Mouse (Mus musculus): ENCODE measurements at regions not wholly inside any gene's neighbourhood (a gene's known extent, or its start where the extent isn't known, plus 50 kb on each side); places are given as distances from the start of the nearest gene placed in this dataset.
"Not testable (repeated sequence)": the region's sequence is repeated elsewhere in the genome, so short reads cannot be mapped to it uniquely, and the experiment has no call there.

GRCm38 (mm10) chr4:69677315-69677714, 723.1 kb upstream of the Brinp1 start:
- DNase-seq (ENCODE audit: low spot score), result no peak

GRCm38 (mm10) chr4:69673456-69673855, 719.3 kb upstream of the Brinp1 start:
- DNase-seq (ENCODE audit: low spot score), result no peak

DNA sequence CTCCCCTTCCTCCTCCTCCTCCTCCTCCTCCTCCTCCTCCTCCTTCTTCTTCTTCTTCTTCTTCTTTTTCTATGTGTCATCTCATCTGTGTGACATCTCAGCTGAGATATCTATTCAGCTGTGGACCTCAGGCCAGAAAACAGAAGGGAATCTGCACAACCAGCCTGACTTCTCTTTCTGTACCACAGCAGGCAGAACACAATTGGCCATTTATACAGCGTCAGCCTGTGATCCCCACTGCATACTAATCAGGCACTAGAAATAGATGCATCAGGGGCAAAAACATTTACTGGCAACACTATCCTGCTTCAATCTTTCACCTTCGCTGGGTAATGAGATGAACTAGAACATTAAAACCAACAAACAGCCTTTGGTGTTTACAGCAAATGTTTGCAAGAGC, 674.7 kb upstream of the Brinp1 start:
- DNase-seq (ENCODE audit: low spot score), result no peak

DNA sequence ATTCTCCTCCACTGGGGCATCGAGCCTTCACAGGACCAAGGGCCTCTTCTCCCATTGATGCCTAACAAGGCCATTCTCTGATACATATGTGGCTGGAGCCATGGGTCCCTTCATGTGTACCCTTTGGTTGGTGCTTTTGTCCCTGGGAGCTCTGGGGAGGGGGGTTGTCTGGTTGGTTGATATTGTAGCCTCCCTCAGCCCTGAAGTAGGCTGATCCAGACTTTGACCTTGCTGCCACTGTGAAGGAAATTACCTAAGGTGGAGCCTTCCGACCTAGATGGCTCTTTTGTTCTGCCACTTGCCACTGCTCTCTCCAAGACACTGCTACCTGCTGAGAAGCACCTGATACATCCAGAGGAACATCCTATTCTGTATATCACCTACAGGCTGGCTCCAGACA, 672.2 kb upstream of the Brinp1 start:
- DNase-seq (ENCODE audit: low spot score), result not testable (repeated sequence)

GRCm38 (mm10) chr4:69625831-69626230, 671.6 kb upstream of the Brinp1 start:
- no peak for DNase-seq (ENCODE audit: low spot score)

GRCm38 (mm10) chr4:69621058-69621609, 666.9 kb upstream of the Brinp1 start:
- DNase-seq (ENCODE audit: low spot score), result no peak

GRCm38 (mm10) chr4:69618161-69618730, 664.0 kb upstream of the Brinp1 start:
- no peak for DNase-seq (ENCODE audit: low spot score)

DNA sequence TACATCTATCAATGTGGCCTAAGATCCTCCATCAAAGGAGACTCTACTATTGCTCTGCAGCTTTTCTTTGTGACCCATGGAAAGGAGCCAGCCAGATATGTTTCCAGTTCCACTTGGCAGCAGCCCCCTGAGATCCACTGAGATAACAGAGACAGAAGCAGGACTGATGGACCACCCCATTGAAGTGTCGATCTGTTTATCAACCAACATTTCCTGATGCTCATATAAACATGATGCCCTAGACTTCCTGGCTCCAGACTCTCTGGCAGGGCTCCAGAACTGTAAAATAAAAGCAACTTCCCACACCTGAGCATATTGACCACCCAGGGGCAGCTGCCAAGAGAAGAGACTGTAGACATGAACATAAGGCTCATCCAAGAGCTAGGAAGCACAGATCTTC, 660.7 kb upstream of the Brinp1 start:
- peak; percentile 47 for DNase-seq (ENCODE audit: low spot score)

- DNase-seq (ENCODE audit: low spot score), result no peak
Observed at GRCm38 (mm10) chr4:69611681-69612300, 657.6 kb upstream of the Brinp1 start.

DNA sequence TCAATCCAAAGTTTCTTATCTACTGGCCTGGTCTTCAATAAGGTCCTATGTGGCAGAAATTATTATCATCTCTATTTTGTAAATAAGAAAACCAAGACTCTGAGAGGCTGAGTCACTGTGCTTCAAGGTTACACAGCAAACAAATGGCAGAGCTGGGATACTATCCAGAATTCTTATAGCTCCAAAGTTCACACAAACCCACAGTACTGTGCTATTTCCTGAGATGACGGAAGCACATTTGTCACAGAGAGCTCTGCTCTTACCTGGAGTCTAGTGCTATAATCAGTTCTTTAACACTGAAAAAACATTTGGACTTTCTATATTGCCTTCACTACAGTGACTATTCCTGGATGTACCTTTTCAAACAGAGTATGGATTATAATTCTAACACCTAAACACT, 654.7 kb upstream of the Brinp1 start:
- no peak for DNase-seq (ENCODE audit: low spot score)

- DNase-seq (ENCODE audit: low spot score), result no peak
Observed at GRCm38 (mm10) chr4:69596992-69597541, 642.9 kb upstream of the Brinp1 start.

GRCm38 (mm10) chr4:69594022-69594421, 639.8 kb upstream of the Brinp1 start:
- DNase-seq (ENCODE audit: low spot score), result no peak

GRCm38 (mm10) chr4:69576256-69576655, 622.1 kb upstream of the Brinp1 start:
- DNase-seq (ENCODE audit: low spot score), result no peak

GRCm38 (mm10) chr4:69548104-69548503, 593.9 kb upstream of the Brinp1 start:
- no peak for DNase-seq (ENCODE audit: low spot score)

- peak; percentile 12 for DNase-seq (ENCODE audit: low spot score)
Observed at GRCm38 (mm10) chr4:69538172-69538908, 584.1 kb upstream of the Brinp1 start.

- no peak for DNase-seq (ENCODE audit: low spot score)
Observed at GRCm38 (mm10) chr4:69533107-69533506, 578.9 kb upstream of the Brinp1 start.

- no peak for DNase-seq (ENCODE audit: low spot score)
Observed at GRCm38 (mm10) chr4:69523112-69523511, 568.9 kb upstream of the Brinp1 start.

GRCm38 (mm10) chr4:69508281-69508680, 554.1 kb upstream of the Brinp1 start:
- no peak for DNase-seq (ENCODE audit: low spot score)

DNA sequence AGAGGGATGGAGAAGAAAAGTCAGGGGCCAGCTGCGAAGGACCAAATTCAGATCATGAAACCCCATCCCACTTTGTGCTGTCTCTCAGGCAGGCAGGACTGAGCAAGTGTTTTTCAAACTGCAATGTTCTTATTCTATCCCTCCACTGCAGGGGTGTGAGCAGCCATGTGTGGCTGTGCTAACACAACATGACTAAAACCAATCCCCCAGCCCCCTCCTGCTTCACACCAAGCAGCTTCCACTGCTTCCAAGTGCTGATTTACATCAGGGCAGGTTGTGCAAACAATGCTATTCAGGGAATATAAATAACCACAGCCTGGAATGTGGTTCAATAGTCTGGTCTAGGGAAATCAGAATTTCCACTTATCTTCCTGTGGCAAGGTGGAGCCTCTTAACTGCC, 517.0 kb upstream of the Brinp1 start:
- DNase-seq (ENCODE audit: low spot score), result no peak

DNA sequence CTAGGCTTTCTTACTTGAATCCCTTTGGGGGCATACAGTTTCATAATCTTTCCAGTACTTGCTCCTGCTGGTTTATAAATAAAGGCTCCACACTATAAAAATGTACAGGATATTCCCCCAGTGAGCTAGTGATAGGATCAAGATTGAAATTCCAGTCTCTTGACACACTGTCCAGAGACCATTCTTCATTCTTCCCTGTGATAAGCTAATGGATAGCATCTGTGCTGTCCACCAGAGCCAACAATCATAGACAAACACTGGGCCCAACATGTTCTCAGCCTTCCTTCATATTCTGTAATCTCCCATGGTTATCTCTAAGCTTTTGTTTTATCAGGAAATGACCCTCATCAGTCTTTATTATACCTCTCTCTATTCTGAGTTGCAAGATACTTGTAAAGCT, 505.8 kb upstream of the Brinp1 start:
- DNase-seq (ENCODE audit: low spot score), result no peak

DNA sequence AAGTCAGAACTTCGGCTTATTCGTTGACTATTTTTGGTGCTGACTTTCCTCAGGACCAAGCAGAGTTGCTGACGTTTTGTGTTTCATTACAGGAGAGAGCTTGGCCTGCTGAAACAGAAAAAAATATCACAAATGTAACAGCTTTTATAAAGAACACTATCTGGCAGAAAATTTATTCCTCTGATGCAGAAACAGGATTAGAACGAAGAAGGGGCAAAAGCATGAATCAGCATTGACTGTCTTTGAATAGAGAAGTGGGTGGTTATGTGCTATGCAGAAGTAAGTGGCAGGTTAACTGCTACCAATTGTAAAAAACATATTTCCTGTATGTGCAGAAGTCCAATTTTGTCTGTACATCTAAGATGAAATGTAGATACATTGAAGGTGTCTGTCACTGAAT, 502.2 kb upstream of the Brinp1 start:
- no peak for DNase-seq (ENCODE audit: low spot score)

GRCm38 (mm10) chr4:69446161-69446560, 492.0 kb upstream of the Brinp1 start:
- DNase-seq (ENCODE audit: low spot score), result no peak

- DNase-seq (ENCODE audit: low spot score), result no peak
Observed at GRCm38 (mm10) chr4:69443956-69444355, 489.8 kb upstream of the Brinp1 start.

Data from lung, postnatal 25 days (tissue).